Mouse (Mus musculus): ENCODE measurements around the gene Akr7a5. TPM values are rescaled to one million over a fixed set of nuclear protein-coding genes. Genes with fewer than 3 reads are reported as not detected.
A peak's percentile ranks its signal among the peaks of the same experiment; 100 is the strongest.

The Akr7a5 gene
- polyA plus RNA-seq, 1 experiment from 2014 or later = 58.1 TPM

GRCm38 (mm10) chr4:139301780-139302179, 8.8 kb upstream of the Akr7a5 start:
- H3K9ac ChIP-seq = no peak overlapping the region
- H3K27ac ChIP-seq = no peak overlapping the region
- no peaks in the 10 kb centered on the region for H3K4me1 ChIP-seq (replicated peaks)
- H3K4me2 ChIP-seq = no peak overlapping the region
- no peaks in the 10 kb centered on the region for H3K27me3 ChIP-seq
- no peaks in the 10 kb centered on the region for H3K9me3 ChIP-seq (replicated peaks)
- 87% methylated on average over 8 of the region's 8 CpGs for WGBS
- no peak overlapping the region for H3K4me3 ChIP-seq
- no peak for ATAC-seq (replicated peaks; ENCODE audit: insufficient number of reproducible peaks, insufficient read depth, low FRiP score, low read depth)
- 0 out of 2 replicates have a peak, but pooled peaks cover 5% of the 10 kb centered on the region for H3K36me3 ChIP-seq

GRCm38 (mm10) chr4:139302241-139302640, 8.3 kb upstream of the Akr7a5 start:
- WGBS = 68% methylated on average over 5 of the region's 5 CpGs
- no peak for ATAC-seq (replicated peaks; ENCODE audit: insufficient number of reproducible peaks, insufficient read depth, low FRiP score, low read depth)

DNA sequence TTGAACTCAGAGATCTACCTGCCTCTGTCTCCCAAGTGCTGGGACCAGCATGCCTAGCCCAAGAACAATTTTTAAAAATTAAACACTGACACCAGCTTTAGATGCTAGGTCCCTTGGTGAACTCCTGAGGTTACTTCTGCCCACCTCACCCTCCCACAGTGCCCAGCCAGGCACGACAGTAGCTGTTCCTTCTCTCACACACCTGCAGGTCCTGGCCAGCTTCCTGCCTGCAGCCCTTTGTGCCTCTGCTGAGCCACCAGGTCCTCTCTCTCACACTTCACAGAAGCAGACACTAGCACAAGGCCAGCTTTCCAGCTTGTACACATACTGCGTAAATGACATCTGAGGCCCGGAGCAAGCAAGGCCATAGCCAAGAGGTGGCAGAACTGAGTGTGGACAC, 5.0 kb upstream of the Akr7a5 start:
- H3K36me3 ChIP-seq = no peaks in the 10 kb centered on the region
- no peaks in the 10 kb centered on the region for H3K27me3 ChIP-seq
- ATAC-seq (replicated peaks; ENCODE audit: insufficient number of reproducible peaks, insufficient read depth, low FRiP score, low read depth) = no peak
- no peak overlapping the region for H3K4me2 ChIP-seq
- no peak overlapping the region for H3K4me3 ChIP-seq
- no peaks in the 10 kb centered on the region for H3K9me3 ChIP-seq (replicated peaks)
- no peak overlapping the region for H3K27ac ChIP-seq
- no peak overlapping the region for H3K9ac ChIP-seq
- H3K4me1 ChIP-seq (replicated peaks) = peaks cover 10% of the 10 kb centered on the region
- WGBS = 89% methylated on average over 3 of the region's 3 CpGs

More at GRCm38 (mm10) chr4:139302241-139302640, 8.3 kb upstream of the Akr7a5 start:
- Histone ChIP-seq H3K9ac (no peak overlapping the region), H3K4me3 (no peak overlapping the region), H3K36me3 (0 out of 2 replicates have a peak, but pooled peaks cover 5% of the 10 kb centered on the region), H3K4me2 (no peak overlapping the region), H3K27me3 (no peaks in the 10 kb centered on the region), H3K27ac (no peak overlapping the region), H3K4me1 (replicated peaks) (no peaks in the 10 kb centered on the region), H3K9me3 (replicated peaks) (no peaks in the 10 kb centered on the region)

GRCm38 (mm10) chr4:139307916-139308315, 2.6 kb upstream of the Akr7a5 start:
- no peak overlapping the region for H3K9ac ChIP-seq
- ATAC-seq (replicated peaks; ENCODE audit: insufficient number of reproducible peaks, insufficient read depth, low FRiP score, low read depth) = no peak

DNA sequence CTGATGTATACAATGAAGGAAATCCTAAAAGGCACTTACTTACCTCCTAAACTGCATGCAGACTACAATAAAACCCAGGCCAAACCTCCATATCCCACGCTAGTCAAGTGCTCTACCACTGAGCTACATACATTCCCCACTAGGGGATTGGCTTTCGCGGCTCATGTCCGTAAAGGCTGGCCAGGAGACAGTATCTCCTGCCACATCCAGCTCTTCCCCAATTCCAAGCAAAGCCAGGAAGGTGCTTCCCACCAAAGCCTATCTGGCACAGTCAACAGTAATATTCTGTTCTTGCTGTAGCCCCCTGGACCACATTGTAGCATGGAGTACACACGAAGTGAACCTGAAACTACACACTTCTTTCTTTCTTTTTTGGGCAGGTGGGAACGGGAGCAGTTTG, 893 bp upstream of the Akr7a5 start:
- no peak for ATAC-seq (replicated peaks; ENCODE audit: insufficient number of reproducible peaks, insufficient read depth, low FRiP score, low read depth)
- peak overlapping the region; percentile 98 for H3K4me2 ChIP-seq
- H3K9me3 ChIP-seq (replicated peaks) = no peaks in the 10 kb centered on the region
- no peaks in the 10 kb centered on the region for H3K27me3 ChIP-seq
- WGBS = 31% methylated on average over 6 of the region's 6 CpGs
- peak overlapping the region; percentile 72 for H3K4me3 ChIP-seq
- peaks cover 6% of the 10 kb centered on the region; the same call in 1 of the 2 replicates for H3K36me3 ChIP-seq
- H3K9ac ChIP-seq = peak overlapping the region; percentile 83; the same call in 1 of the 2 replicates
- no peak overlapping the region for H3K27ac ChIP-seq
- H3K4me1 ChIP-seq (replicated peaks) = peaks cover 21% of the 10 kb centered on the region

More at GRCm38 (mm10) chr4:139307916-139308315, 2.6 kb upstream of the Akr7a5 start:
- Histone ChIP-seq H3K9me3 (replicated peaks) (no peaks in the 10 kb centered on the region), H3K27me3 (no peaks in the 10 kb centered on the region), H3K27ac (no peak overlapping the region), H3K4me2 (no peak overlapping the region), H3K4me1 (replicated peaks) (peaks cover 21% of the 10 kb centered on the region), H3K36me3 (no peaks in the 10 kb centered on the region), H3K4me3 (no peak overlapping the region)
- WGBS = 71% methylated on average over 5 of the region's 5 CpGs

DNA sequence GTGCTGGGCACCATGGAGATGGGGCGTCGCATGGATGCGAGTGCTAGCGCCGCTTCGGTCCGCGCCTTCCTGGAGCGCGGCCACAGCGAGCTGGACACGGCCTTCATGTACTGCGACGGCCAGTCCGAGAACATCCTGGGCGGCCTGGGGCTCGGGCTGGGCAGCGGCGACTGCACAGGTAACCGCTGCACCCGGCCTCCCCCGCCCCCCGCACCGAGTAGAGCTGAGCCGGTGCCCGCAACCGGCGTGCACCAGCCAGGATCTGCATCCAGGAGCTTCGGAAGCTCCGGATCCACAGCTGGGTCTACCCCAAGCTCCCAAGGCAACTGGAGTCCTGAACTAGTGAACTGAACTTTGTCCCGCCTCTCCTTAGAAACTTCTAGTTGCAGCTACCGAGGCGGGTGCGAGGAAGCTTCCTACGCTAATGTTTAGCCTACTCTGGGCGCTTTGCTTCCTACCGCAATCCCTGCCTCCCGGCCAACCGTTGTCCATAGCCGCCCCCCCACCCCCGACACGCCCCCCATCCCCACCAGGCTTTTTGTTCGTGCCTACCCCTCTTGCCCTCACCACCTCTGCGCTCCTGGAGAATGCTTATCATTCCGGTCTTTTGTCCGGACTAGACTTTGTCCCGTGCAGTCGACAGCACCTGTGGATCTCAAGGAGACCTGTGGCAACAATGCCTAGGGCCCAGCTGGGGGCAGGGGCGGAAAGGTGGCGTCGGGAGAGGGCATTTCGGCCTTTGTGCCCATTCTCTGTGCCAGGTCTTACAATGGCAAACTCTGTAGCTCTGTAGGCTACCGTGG, 556 bp downstream of the Akr7a5 start:
- peak; percentile 73; the same call in 1 of the 2 replicates for ATAC-seq (replicated peaks; ENCODE audit: insufficient number of reproducible peaks, insufficient read depth, low FRiP score, low read depth)
- Histone ChIP-seq H3K4me3 (peak overlapping the region; percentile 72), H3K4me2 (peak overlapping the region; percentile 98), H3K4me1 (replicated peaks) (peaks cover 21% of the 10 kb centered on the region), H3K9me3 (replicated peaks) (no peaks in the 10 kb centered on the region), H3K9ac (peak overlapping the region; percentile 83), H3K36me3 (peaks cover 13% of the 10 kb centered on the region; the same call in 1 of the 2 replicates), H3K27me3 (no peaks in the 10 kb centered on the region), H3K27ac (peak overlapping the region; percentile 65)
- WGBS = under 1% methylated on average over 53 of the region's 53 CpGs

- H3K27ac ChIP-seq = no peak overlapping the region
Measured at GRCm38 (mm10) chr4:139311707-139312106, 1.2 kb downstream of the Akr7a5 start.

GRCm38 (mm10) chr4:139312632-139313031, 2.1 kb downstream of the Akr7a5 start:
- Histone ChIP-seq H3K27me3 (no peaks in the 10 kb centered on the region), H3K4me3 (no peak overlapping the region), H3K4me1 (replicated peaks) (peaks cover 21% of the 10 kb centered on the region), H3K4me2 (no peak overlapping the region), H3K36me3 (peaks cover 16% of the 10 kb centered on the region; the same call in 1 of the 2 replicates), H3K27ac (no peak overlapping the region), H3K9me3 (replicated peaks) (no peaks in the 10 kb centered on the region), H3K9ac (no peak overlapping the region)
- no peak for ATAC-seq (replicated peaks; ENCODE audit: insufficient number of reproducible peaks, insufficient read depth, low FRiP score, low read depth)
- 68% methylated on average over 4 of the region's 4 CpGs for WGBS

More at GRCm38 (mm10) chr4:139311707-139312106, 1.2 kb downstream of the Akr7a5 start:
- peaks cover 15% of the 10 kb centered on the region; the same call in 1 of the 2 replicates for H3K36me3 ChIP-seq
- peak overlapping the region; percentile 72 for H3K4me3 ChIP-seq
- no peak for ATAC-seq (replicated peaks; ENCODE audit: insufficient number of reproducible peaks, insufficient read depth, low FRiP score, low read depth)
- peak overlapping the region; percentile 98 for H3K4me2 ChIP-seq
- H3K27me3 ChIP-seq = no peaks in the 10 kb centered on the region
- WGBS = 22% methylated on average over 14 of the region's 14 CpGs
- H3K9me3 ChIP-seq (replicated peaks) = no peaks in the 10 kb centered on the region
- peak overlapping the region; percentile 83 for H3K9ac ChIP-seq
- peaks cover 21% of the 10 kb centered on the region for H3K4me1 ChIP-seq (replicated peaks)

GRCm38 (mm10) chr4:139318449-139318848, 7.9 kb downstream of the Akr7a5 start:
- no peak overlapping the region for H3K27ac ChIP-seq
- peaks cover 20% of the 10 kb centered on the region; the same call in 1 of the 2 replicates for H3K36me3 ChIP-seq
- no peak overlapping the region for H3K4me3 ChIP-seq
- no peaks in the 10 kb centered on the region for H3K9me3 ChIP-seq (replicated peaks)
- no peaks in the 10 kb centered on the region for H3K4me1 ChIP-seq (replicated peaks)
- no peak for ATAC-seq (replicated peaks; ENCODE audit: insufficient number of reproducible peaks, insufficient read depth, low FRiP score, low read depth)
- no peaks in the 10 kb centered on the region for H3K27me3 ChIP-seq
- no peak overlapping the region for H3K9ac ChIP-seq
- 85% methylated on average over 11 of the region's 11 CpGs for WGBS
- no peak overlapping the region for H3K4me2 ChIP-seq

- Histone ChIP-seq H3K36me3 (0 out of 2 replicates have a peak, but pooled peaks cover 14% of the 10 kb centered on the region), H3K9me3 (replicated peaks) (no peaks in the 10 kb centered on the region), H3K4me1 (replicated peaks) (no peaks in the 10 kb centered on the region), H3K27me3 (no peaks in the 10 kb centered on the region), H3K4me2 (no peak overlapping the region), H3K4me3 (no peak overlapping the region), H3K27ac (no peak overlapping the region), H3K9ac (no peak overlapping the region)
- WGBS = 86% methylated on average over 4 of the region's 4 CpGs
- no peak for ATAC-seq (replicated peaks; ENCODE audit: insufficient number of reproducible peaks, insufficient read depth, low FRiP score, low read depth)
Measured at GRCm38 (mm10) chr4:139319740-139320139, 9.2 kb downstream of the Akr7a5 start.

DNA sequence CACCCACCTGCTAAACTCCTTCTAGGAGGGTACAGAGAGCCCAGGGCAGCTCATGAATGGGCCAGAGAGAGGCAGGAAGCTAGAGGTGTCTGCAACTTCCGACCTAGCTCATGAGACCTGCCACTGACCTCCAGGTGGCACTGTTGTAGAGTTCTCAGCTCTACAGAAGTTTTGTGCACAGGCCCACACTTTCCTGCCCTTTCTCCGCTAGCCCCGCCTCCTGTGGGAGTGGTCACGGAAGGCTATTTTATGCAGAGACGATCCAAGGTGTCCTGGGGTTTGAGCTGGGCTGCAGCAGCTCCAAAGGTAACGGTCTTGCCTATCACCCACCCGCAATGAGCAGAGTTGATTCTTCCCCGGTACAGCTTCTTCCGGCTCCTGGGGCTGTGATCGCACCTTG, 20.1 kb downstream of the Akr7a5 start:
- WGBS = 8% methylated on average over 10 of the region's 10 CpGs
- H3K4me1 ChIP-seq (replicated peaks) = peaks cover 4% of the 10 kb centered on the region; the same call in 1 of the 2 replicates
- H3K27ac ChIP-seq = no peak overlapping the region
- peak; percentile 76 for ATAC-seq (replicated peaks; ENCODE audit: insufficient number of reproducible peaks, insufficient read depth, low FRiP score, low read depth)
- peaks cover 7% of the 10 kb centered on the region for H3K27me3 ChIP-seq
- no peaks in the 10 kb centered on the region for H3K36me3 ChIP-seq
- peak overlapping the region; percentile 42 for H3K4me3 ChIP-seq
- H3K9me3 ChIP-seq (replicated peaks) = no peaks in the 10 kb centered on the region
- peak overlapping the region; percentile 62 for H3K4me2 ChIP-seq
- peak overlapping the region; percentile 37; the same call in 1 of the 2 replicates for H3K9ac ChIP-seq
